Mouse (Mus musculus): ENCODE data around the gene Gm28551. TPM values are rescaled to one million over a fixed set of nuclear protein-coding genes. Genes with fewer than 3 reads are reported as not detected.

The Gm28551 gene
- polyA plus RNA-seq, 1 experiment from 2014 or later: 0.45 TPM

- no peak for DNase-seq (ENCODE audit: low spot score)
- no peak for ATAC-seq
- no peak for TF ChIP-seq CTCF (IDR thresholded peaks at IDR 0.05)
- TF ChIP-seq EP300 (IDR thresholded peaks at IDR 0.05): no peak
- H3K4me3 ChIP-seq (ENCODE audit: low read depth, low read length): no peak overlapping the region
- H3K9ac ChIP-seq (replicated peaks; ENCODE audit: low read depth): no peak overlapping the region
- no peaks in the 10 kb centered on the region for H3K4me1 ChIP-seq (ENCODE audit: insufficient read depth, low read depth, low read length)
- no peaks in the 10 kb centered on the region for H3K36me3 ChIP-seq (ENCODE audit: insufficient read depth, low read length)
- WGBS: 54% methylated on average over 3 of the region's 3 CpGs
- no peaks in the 10 kb centered on the region for H3K9me3 ChIP-seq (ENCODE audit: low read length)
- no peaks in the 10 kb centered on the region for H3K27me3 ChIP-seq (replicated peaks; ENCODE audit: insufficient read depth, low read length)
- H3K27ac ChIP-seq (ENCODE audit: low read length): no peak overlapping the region
- no peak overlapping the region for H3K4me2 ChIP-seq (replicated peaks; ENCODE audit: low read depth, low read length)
These were observed 61.3 kb downstream of the Gm28551 start for GRCm38 (mm10) chr1:53291197-53291596.

Other genes starting within 250 kb of the Gm28551 start
- not detected in 2 replicates for gene 1700019A02Rik, start 165.0 kb downstream of the Gm28551 start, polyA plus RNA-seq (2015; fragmentation: Nextera tagmentation; extraction: Ambion mirVana)
- 2.5 and 3.9 TPM in 2 replicates for gene Pms1, start 55.6 kb downstream of the Gm28551 start, polyA plus RNA-seq (2015; fragmentation: Nextera tagmentation; extraction: Ambion mirVana)
- gene Ormdl1, start 55.6 kb downstream of the Gm28551 start, polyA plus RNA-seq (2015; fragmentation: Nextera tagmentation; extraction: Ambion mirVana): 24.6 and 28.1 TPM in 2 replicates
- not detected in 2 replicates for gene Gm28778, start 55.6 kb downstream of the Gm28551 start, polyA plus RNA-seq (2015; fragmentation: Nextera tagmentation; extraction: Ambion mirVana)
- 13.0 and 16.5 TPM in 2 replicates for gene Osgepl1, start 39.0 kb downstream of the Gm28551 start, polyA plus RNA-seq (2015; fragmentation: Nextera tagmentation; extraction: Ambion mirVana)
- gene Asdurf, start within 50 bp of the Gm28551 start, polyA plus RNA-seq (2015; fragmentation: Nextera tagmentation; extraction: Ambion mirVana): 5.7 and 10.5 TPM in 2 replicates
- 30.4 and 36.1 TPM in 2 replicates for gene Asnsd1, start 85 bp upstream of the Gm28551 start, polyA plus RNA-seq (2015; fragmentation: Nextera tagmentation; extraction: Ambion mirVana)